Comparison of ENCODE assay signal across 9 mouse cellular contexts in genomic region chr16:72737154-72737553, GRCm38 (mm10).
DNase-seq lines count a peak whose midpoint lies in the region; ATAC-seq and TF ChIP-seq lines count a peak whose summit lies in the region.
"Had no signal": no experiment of that assay in that cellular context is flagged by ENCODE, and none has a peak within 500 bp of the region (broad histone marks: within the 10 kb centered on the region; RNA-seq: fewer than 3 reads in every experiment).

No protein-coding gene starts in this region.

- peak; percentile 59 for DNase-seq in embryonic facial prominence, embryonic 14.5 days (ENCODE audit: low spot score)
- DNase-seq in embryonic facial prominence, embryonic 10.5 days (ENCODE audit: low spot score), result no peak
- no peak for DNase-seq in stomach, postnatal 0 days (ENCODE audit: low spot score)
- DNase-seq in kidney, adult 11 months, result peak; percentile 14

- peaks cover 21% of the 10 kb centered on the region for H3K4me1 ChIP-seq in embryonic facial prominence, embryonic 14.5 days (ENCODE audit: control insufficient read depth, insufficient read depth, low read length)
- peaks cover 9% of the 10 kb centered on the region for H3K4me1 ChIP-seq in embryonic facial prominence, embryonic 10.5 days
- H3K4me1 ChIP-seq in stomach, embryonic 14.5 days (ENCODE audit: control insufficient read depth, insufficient read depth, low read length), result peaks cover 10% of the 10 kb centered on the region; the same call in 1 of the 2 replicates
- peaks cover 2% of the 10 kb centered on the region; the same call in 1 of the 2 replicates for H3K4me1 ChIP-seq in stomach, postnatal 0 days (replicated peaks; ENCODE audit: control insufficient read depth, insufficient read depth)
- peaks cover 5% of the 10 kb centered on the region; the same call in 1 of the 2 replicates for H3K4me1 ChIP-seq in stomach, embryonic 15.5 days

- H3K9ac ChIP-seq in embryonic facial prominence, embryonic 14.5 days (ENCODE audit: low read depth, low read length), result no peak overlapping the region
- no peak overlapping the region for H3K9ac ChIP-seq in stomach, embryonic 14.5 days (replicated peaks; ENCODE audit: low read depth, low read length)
- no peak overlapping the region for H3K9ac ChIP-seq in stomach, postnatal 0 days (ENCODE audit: low read length)
- H3K9ac ChIP-seq in stomach, embryonic 15.5 days, result no peak overlapping the region

- no peaks in the 10 kb centered on the region for H3K27me3 ChIP-seq in embryonic facial prominence, embryonic 14.5 days (replicated peaks; ENCODE audit: control insufficient read depth, insufficient read depth, low read length)
- no peaks in the 10 kb centered on the region for H3K27me3 ChIP-seq in embryonic facial prominence, embryonic 10.5 days (replicated peaks; ENCODE audit: low read depth, poor library complexity, severe bottlenecking)
- H3K27me3 ChIP-seq in stomach, embryonic 14.5 days (ENCODE audit: control insufficient read depth, insufficient read depth, low read length), result no peaks in the 10 kb centered on the region
- no peaks in the 10 kb centered on the region for H3K27me3 ChIP-seq in stomach, postnatal 0 days (ENCODE audit: control insufficient read depth, insufficient read depth, low read length)
- no peaks in the 10 kb centered on the region for H3K27me3 ChIP-seq in stomach, embryonic 15.5 days (replicated peaks)

- TF ChIP-seq EP300 in stomach, postnatal 0 days (optimal IDR thresholded peaks at IDR 0.05), result no peak

- H3K9me3 ChIP-seq in embryonic facial prominence, embryonic 14.5 days (ENCODE audit: control insufficient read depth, low read length), result peaks cover 3% of the 10 kb centered on the region; the same call in 1 of the 2 replicates
- peaks cover 1% of the 10 kb centered on the region; the same call in 1 of the 2 replicates for H3K9me3 ChIP-seq in embryonic facial prominence, embryonic 10.5 days
- 0 out of 2 replicates have a peak, but pooled peaks cover under 1% of the 10 kb centered on the region for H3K9me3 ChIP-seq in stomach, embryonic 14.5 days (ENCODE audit: control insufficient read depth, low read depth, low read length)
- H3K9me3 ChIP-seq in stomach, postnatal 0 days (ENCODE audit: control insufficient read depth, low read length), result no peaks in the 10 kb centered on the region
- no peaks in the 10 kb centered on the region for H3K9me3 ChIP-seq in stomach, embryonic 15.5 days

- no peak overlapping the region for H3K4me2 ChIP-seq in embryonic facial prominence, embryonic 14.5 days (ENCODE audit: low read depth, low read length)
- no peak overlapping the region for H3K4me2 ChIP-seq in stomach, embryonic 14.5 days (replicated peaks; ENCODE audit: low read depth, low read length)
- H3K4me2 ChIP-seq in stomach, postnatal 0 days (replicated peaks; ENCODE audit: low read depth), result no peak overlapping the region
- no peak overlapping the region for H3K4me2 ChIP-seq in stomach, embryonic 15.5 days

- no peak overlapping the region for H3K4me3 ChIP-seq in embryonic facial prominence, embryonic 14.5 days (ENCODE audit: low read depth, low read length)
- no peak overlapping the region for H3K4me3 ChIP-seq in embryonic facial prominence, embryonic 10.5 days
- no peak overlapping the region for H3K4me3 ChIP-seq in stomach, embryonic 14.5 days (ENCODE audit: low read depth, low read length)
- H3K4me3 ChIP-seq in stomach, postnatal 0 days (ENCODE audit: low read depth, low read length), result no peak overlapping the region
- H3K4me3 ChIP-seq in stomach, embryonic 15.5 days (replicated peaks), result no peak overlapping the region

- H3K27ac ChIP-seq in embryonic facial prominence, embryonic 14.5 days (replicated peaks; ENCODE audit: low read depth, low read length), result no peak overlapping the region
- H3K27ac ChIP-seq in embryonic facial prominence, embryonic 10.5 days (replicated peaks), result no peak overlapping the region
- H3K27ac ChIP-seq in stomach, embryonic 14.5 days (ENCODE audit: low read length), result peak overlapping the region; percentile 57; the same call in 1 of the 2 replicates
- H3K27ac ChIP-seq in stomach, postnatal 0 days (replicated peaks), result no peak overlapping the region
- H3K27ac ChIP-seq in stomach, embryonic 15.5 days, result peak overlapping the region; percentile 35; the same call in 1 of the 2 replicates

- no peak for ATAC-seq in embryonic facial prominence, embryonic 14.5 days (ENCODE audit: low read depth)
- ATAC-seq in stomach, embryonic 14.5 days (ENCODE audit: insufficient number of reproducible peaks, insufficient read depth, low FRiP score, low read depth), result no peak
- no peak for ATAC-seq in stomach, postnatal 0 days (ENCODE audit: low FRiP score, low TSS enrichment)
- ATAC-seq in stomach, embryonic 15.5 days (ENCODE audit: insufficient read depth, low FRiP score, low read depth), result no peak
- no peak for ATAC-seq in frontal cortex, adult (ENCODE audit: low TSS enrichment)
- no peak for ATAC-seq in granulocyte monocyte progenitor cell, adult 5-6 weeks (replicated peaks; ENCODE audit: poor library complexity, severe bottlenecking)
- ATAC-seq: intestine, postnatal 0 days had no signal

- peaks cover 3% of the 10 kb centered on the region for H3K36me3 ChIP-seq in embryonic facial prominence, embryonic 14.5 days (ENCODE audit: control insufficient read depth, insufficient read depth, low read length)
- H3K36me3 ChIP-seq in embryonic facial prominence, embryonic 10.5 days (replicated peaks), result peaks cover 11% of the 10 kb centered on the region
- H3K36me3 ChIP-seq in stomach, embryonic 14.5 days (ENCODE audit: control insufficient read depth, insufficient read depth, low read length), result peaks cover 3% of the 10 kb centered on the region; the same call in 1 of the 2 replicates
- 0 out of 2 replicates have a peak, but pooled peaks cover under 1% of the 10 kb centered on the region for H3K36me3 ChIP-seq in stomach, postnatal 0 days (ENCODE audit: control insufficient read depth, insufficient read depth, low read length)
- peaks cover 2% of the 10 kb centered on the region for H3K36me3 ChIP-seq in stomach, embryonic 15.5 days

- TF ChIP-seq CTCF in stomach, postnatal 0 days (IDR thresholded peaks at IDR 0.05; ENCODE audit: low read depth), result no peak

- 27% methylated on average over 4 of the region's 4 CpGs for WGBS in embryonic facial prominence, embryonic 14.5 days
- WGBS in embryonic facial prominence, embryonic 10.5 days, result 48% methylated on average over 4 of the region's 4 CpGs
- WGBS in stomach, embryonic 14.5 days, result 16% methylated on average over 4 of the region's 4 CpGs
- 24% methylated on average over 4 of the region's 4 CpGs for WGBS in stomach, postnatal 0 days
- WGBS in stomach, embryonic 15.5 days, result 29% methylated on average over 4 of the region's 4 CpGs

Comparison
In these comparisons a context has a peak if more than half of its experiments do, and no peak if none do; other contexts are left out.
1. DNase-seq: peak in embryonic facial prominence, embryonic 14.5 days (single experiment) and kidney, adult 11 months (single experiment); none in embryonic facial prominence, embryonic 10.5 days (single experiment) and stomach, postnatal 0 days (single experiment).
2. H3K27ac ChIP-seq: peak in stomach, embryonic 14.5 days (single experiment) and stomach, embryonic 15.5 days (single experiment); none in embryonic facial prominence, embryonic 14.5 days (single experiment), embryonic facial prominence, embryonic 10.5 days (single experiment) and stomach, postnatal 0 days (single experiment).